Comparison of ENCODE assay signal across 26 mouse cellular contexts in the genomic region with DNA sequence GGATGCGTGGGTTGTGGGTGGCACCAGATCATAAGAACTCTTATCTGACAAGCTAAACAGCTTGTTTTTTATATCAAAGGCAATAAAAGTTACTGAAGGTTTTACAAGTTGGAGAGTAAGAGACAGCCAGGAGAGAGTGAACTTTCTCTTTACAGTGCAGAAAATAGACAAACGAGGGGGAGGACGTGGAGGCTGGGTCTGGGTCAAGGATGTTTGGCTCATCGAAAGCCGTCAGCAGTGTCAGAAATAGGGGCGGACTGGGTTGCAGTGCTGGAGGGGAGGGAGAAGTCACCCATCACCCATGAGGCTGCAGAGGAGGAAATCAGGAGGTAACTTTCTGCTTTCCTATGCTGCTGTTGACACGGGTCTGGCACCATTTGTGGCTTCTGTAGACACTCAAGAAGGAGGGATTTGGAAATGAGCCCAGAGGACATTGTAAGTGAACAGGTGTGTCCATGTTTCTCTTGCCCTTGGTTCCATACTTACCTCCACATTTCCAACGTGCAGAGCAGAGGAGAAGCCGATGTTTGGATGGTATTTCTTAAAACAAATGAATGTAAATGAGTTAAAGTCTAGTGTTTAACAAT. TPM values are rescaled to one million over a fixed set of nuclear protein-coding genes. Genes with fewer than 3 reads are reported as not detected.
DNase-seq lines count a peak whose midpoint lies in the region; ATAC-seq and TF ChIP-seq lines count a peak whose summit lies in the region.
"Had no signal": no experiment of that assay in that cellular context is flagged by ENCODE, and none has a peak within 500 bp of the region (broad histone marks: within the 10 kb centered on the region; RNA-seq: fewer than 3 reads in every experiment).

No protein-coding gene starts in this region.

- no peaks in the 10 kb centered on the region for H3K4me1 ChIP-seq in kidney, postnatal 0 days (replicated peaks; ENCODE audit: insufficient read depth, low read length)
- H3K4me1 ChIP-seq: embryonic facial prominence, embryonic 10.5 days; embryonic facial prominence, embryonic 13.5 days; forebrain, embryonic 12.5 days; forebrain, embryonic 15.5 days; hindbrain, embryonic 12.5 days; hindbrain, embryonic 15.5 days had no signal

- H3K4me2 ChIP-seq in kidney, postnatal 0 days (ENCODE audit: low read length): no peak overlapping the region
- H3K4me2 ChIP-seq: embryonic facial prominence, embryonic 13.5 days; forebrain, embryonic 12.5 days; forebrain, embryonic 15.5 days; heart, embryonic 11.5 days; hindbrain, embryonic 12.5 days; hindbrain, embryonic 15.5 days had no signal

- H3K4me3 ChIP-seq in kidney, postnatal 0 days (replicated peaks; ENCODE audit: low read depth, low read length): no peak overlapping the region
- H3K4me3 ChIP-seq in left cerebral cortex, adult 2 months: no peak overlapping the region
- H3K4me3 ChIP-seq: embryonic facial prominence, embryonic 10.5 days; embryonic facial prominence, embryonic 13.5 days; erythroblast, embryonic 14.5 days; forebrain, embryonic 12.5 days; forebrain, embryonic 15.5 days; hindbrain, embryonic 12.5 days; hindbrain, embryonic 15.5 days had no signal

- H3K36me3 ChIP-seq in kidney, postnatal 0 days (ENCODE audit: insufficient read depth, low read length): no peaks in the 10 kb centered on the region
- H3K36me3 ChIP-seq: embryonic facial prominence, embryonic 10.5 days; embryonic facial prominence, embryonic 13.5 days; forebrain, embryonic 12.5 days; forebrain, embryonic 15.5 days; hindbrain, embryonic 12.5 days; hindbrain, embryonic 15.5 days had no signal

- DNase-seq in adrenal gland, postnatal 14 days: peak; percentile 70
- no peak for DNase-seq in adrenal gland, postnatal 4 days (ENCODE audit: low spot score in 2 of 2)
- DNase-seq in kidney, postnatal 0 days (ENCODE audit: low spot score): peak; percentile 22
- no peak for DNase-seq in kidney, adult 18-20 months
- no peak for DNase-seq in left cerebral cortex, adult 2 months (ENCODE audit: extremely low spot score in 1 of 2, low spot score in 2 of 2)
- DNase-seq in left cerebral cortex, adult 18-20 months (ENCODE audit: low spot score in 2 of 2): no peak
- no peak for DNase-seq in cerebellum, postnatal 14 days
- DNase-seq: cerebellum, adult 18-20 months; cerebellum, adult 9-10 months; cerebellum, postnatal 25 days; embryo, embryonic 11 days; gastrocnemius, postnatal 25 days had no signal

- no peak overlapping the region for H3K27ac ChIP-seq in kidney, postnatal 0 days
- peak overlapping the region; percentile 84 for H3K27ac ChIP-seq in left cerebral cortex, adult 2 months
- H3K27ac ChIP-seq: embryonic facial prominence, embryonic 10.5 days; embryonic facial prominence, embryonic 13.5 days; forebrain, embryonic 12.5 days; forebrain, embryonic 15.5 days; hindbrain, embryonic 12.5 days; hindbrain, embryonic 15.5 days had no signal

- H3K9me3 ChIP-seq in kidney, postnatal 0 days (replicated peaks; ENCODE audit: low read length): no peaks in the 10 kb centered on the region
- H3K9me3 ChIP-seq: embryonic facial prominence, embryonic 10.5 days; forebrain, embryonic 12.5 days; forebrain, embryonic 15.5 days; hindbrain, embryonic 12.5 days; hindbrain, embryonic 15.5 days had no signal

- intact Hi-C loops in left cerebral cortex, adult 2 months (cut with DNase I): loop anchor here (2.0 kb wide), 1 partner anchor 58 kb away; no protein-coding TSS in a partner anchor

- no peak overlapping the region for H3K9ac ChIP-seq in kidney, postnatal 0 days (ENCODE audit: low read depth, low read length)
- H3K9ac ChIP-seq: embryonic facial prominence, embryonic 13.5 days; forebrain, embryonic 12.5 days; forebrain, embryonic 15.5 days; hindbrain, embryonic 12.5 days; hindbrain, embryonic 15.5 days had no signal

- no peak for TF ChIP-seq CTCF in kidney, postnatal 0 days (IDR thresholded peaks at IDR 0.05; ENCODE audit: low read depth)
- TF ChIP-seq CTCF in left cerebral cortex, adult 2 months (IDR thresholded peaks at IDR 0.05): no peak

- ATAC-seq in kidney, postnatal 0 days (replicated peaks; ENCODE audit: low FRiP score, low read depth): no peak
- ATAC-seq: CD4-positive, CD25-positive, alpha-beta regulatory T cell, adult 4 months; forebrain, embryonic 15.5 days; intestine, postnatal 0 days had no signal

- WGBS in kidney, postnatal 0 days: 38% methylated on average over 9 of the region's 9 CpGs

- H3K27me3 ChIP-seq in kidney, postnatal 0 days (ENCODE audit: insufficient read depth, low read length): no peaks in the 10 kb centered on the region
- H3K27me3 ChIP-seq: forebrain, embryonic 12.5 days; forebrain, embryonic 15.5 days; hindbrain, embryonic 12.5 days; hindbrain, embryonic 15.5 days had no signal

RNA-seq across cellular contexts. Expression of gene Myrip, which starts 18.8 kb away (rescaled TPM):
- 5.7 and 13.3 TPM in 2 replicates for total RNA-seq in adrenal gland, postnatal 14 days (2021)
- 10 to 100 TPM; 16.8 to 17.3 TPM for total RNA-seq in adrenal gland, postnatal 4 days (2021)
- polyA plus RNA-seq in kidney, postnatal 0 days (2015; fragmentation: Nextera tagmentation; extraction: Ambion mirVana): 0.19 and 0.34 TPM in 2 replicates
- 10 to 100 TPM; 86.1 to 91.1 TPM for total RNA-seq in left cerebral cortex, adult 2 months (2021)
- total RNA-seq in left cerebral cortex, adult 18-20 months (2021): 10 to 100 TPM; 79.9 to 84.9 TPM
- total RNA-seq: common myeloid progenitor, adult 5-6 weeks; hematopoietic stem cell, adult 5-6 weeks; MEL had no signal
- polyA plus RNA-seq: C2C12; CD4-positive, CD25-positive, alpha-beta regulatory T cell, adult 4 months; erythroblast, embryonic 14.5 days had no signal

Comparison
In these comparisons a context has a peak if more than half of its experiments do, and no peak if none do; other contexts are left out.
1. DNase-seq: peak in adrenal gland, postnatal 14 days (single experiment) and kidney, postnatal 0 days (single experiment); none in adrenal gland, postnatal 4 days (0 of 2), kidney, adult 18-20 months (single experiment), left cerebral cortex, adult 2 months (0 of 2), left cerebral cortex, adult 18-20 months (0 of 2) and cerebellum, postnatal 14 days (0 of 2).